Mouse (Mus musculus): ENCODE data around the gene Cbx4.

DNA sequence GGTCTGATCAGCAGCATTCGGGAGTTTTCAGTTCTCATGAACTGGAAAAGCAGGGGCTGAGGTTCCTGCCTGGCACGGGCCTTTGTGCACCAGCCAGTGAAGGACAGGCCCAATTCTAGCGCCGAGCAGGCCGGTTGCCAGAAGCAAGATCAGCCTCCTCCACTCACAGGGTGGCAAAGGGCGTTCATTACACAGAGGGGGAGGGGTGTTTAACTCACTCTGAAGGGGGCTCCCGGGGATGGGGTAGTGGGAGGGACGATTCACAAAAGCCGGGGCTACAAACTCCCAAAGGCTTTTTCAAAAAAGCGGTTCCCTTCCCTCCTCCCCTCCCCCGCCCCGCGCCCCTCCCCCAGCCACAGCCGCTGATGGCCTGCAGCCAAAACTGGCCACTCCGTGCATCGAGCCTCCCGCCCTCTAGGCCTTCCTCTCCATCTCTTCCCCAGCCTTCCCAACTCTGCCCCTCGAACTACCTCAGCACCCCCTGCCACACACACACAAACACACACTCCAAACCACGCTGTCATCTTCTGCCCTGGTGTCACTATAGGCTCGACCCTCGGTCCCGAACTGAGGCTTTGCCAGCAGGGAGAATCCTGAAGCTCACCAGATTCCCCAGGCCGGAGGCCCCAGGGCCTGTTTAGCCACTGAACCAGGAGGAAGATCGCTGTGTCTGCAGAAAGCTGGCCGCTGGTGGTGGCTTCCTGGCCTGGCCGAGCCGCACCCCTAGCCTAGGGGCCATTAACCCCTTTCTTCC, 7.2 kb downstream of the Cbx4 start:
- TF ChIP-seq CTCF (IDR thresholded peaks at IDR 0.05) (no peak), EP300 (IDR thresholded peaks at IDR 0.05) (no peak)

All from lung, postnatal 0 days (tissue).